Mouse (Mus musculus) urinary bladder, postnatal 14 days (tissue): ENCODE measurements at regions not wholly inside any gene's neighbourhood (a gene's known extent, or its start where the extent isn't known, plus 50 kb on each side); places are given as distances from the start of the nearest gene placed in this dataset.

Experiments
- DNase-seq: peaks from one replicate; pipeline ENCODE4 v3.0.0; 2021; ENCODE audit warnings: low spot score

DNA sequence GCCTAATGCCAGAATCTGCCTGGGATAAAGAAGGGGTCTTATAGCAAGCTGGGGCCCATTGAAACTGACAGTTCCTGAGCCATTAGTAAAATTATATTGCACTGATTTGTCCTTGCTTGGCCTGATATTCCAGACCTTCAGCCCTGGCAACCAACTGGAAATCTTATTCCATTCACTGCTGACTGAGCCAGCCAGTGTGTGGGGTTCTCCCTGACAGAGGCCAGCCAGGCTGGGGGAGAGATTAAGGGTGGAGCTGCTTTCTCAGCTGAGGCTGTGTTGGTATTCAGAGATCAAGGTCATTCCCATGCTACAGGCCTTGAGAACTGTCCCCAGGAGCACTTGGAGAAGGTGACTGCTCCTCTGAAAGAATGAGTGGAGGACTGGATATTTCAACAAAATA is 226.9 kb downstream of the Ar start:
- peak; percentile 4 for DNase-seq

DNA sequence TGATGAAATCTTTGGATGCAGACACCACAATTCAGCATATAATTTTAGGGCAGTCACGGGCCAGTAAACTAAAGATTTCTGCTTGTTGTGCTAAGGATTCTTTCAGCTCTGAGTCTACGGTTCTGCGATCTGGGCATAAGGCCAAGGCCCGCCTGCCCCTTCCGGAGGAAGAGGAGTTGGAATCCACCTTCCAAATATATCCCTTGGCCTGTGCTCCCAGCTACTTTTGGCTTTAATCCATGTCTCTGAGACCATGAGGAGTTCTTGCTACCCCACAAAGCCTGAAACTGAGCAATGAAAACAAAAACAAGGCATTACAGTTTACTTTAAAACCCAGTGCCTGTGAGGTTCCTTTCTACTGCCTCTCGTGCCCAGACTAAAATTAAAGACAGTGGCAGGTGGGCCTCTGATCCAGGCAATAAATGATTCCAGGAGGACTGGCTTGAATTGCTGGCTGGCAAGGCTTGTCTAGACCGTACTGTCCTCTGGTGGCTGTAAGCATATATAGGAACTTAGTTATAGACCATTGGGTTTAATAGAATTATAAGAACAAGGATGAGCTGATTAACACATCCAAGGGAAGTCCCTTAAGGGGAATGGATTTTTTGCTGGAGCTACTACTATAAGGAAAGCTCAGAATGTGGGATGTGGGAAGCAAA is 231.8 kb downstream of the Ar start:
- peak; percentile 38 for DNase-seq

DNA sequence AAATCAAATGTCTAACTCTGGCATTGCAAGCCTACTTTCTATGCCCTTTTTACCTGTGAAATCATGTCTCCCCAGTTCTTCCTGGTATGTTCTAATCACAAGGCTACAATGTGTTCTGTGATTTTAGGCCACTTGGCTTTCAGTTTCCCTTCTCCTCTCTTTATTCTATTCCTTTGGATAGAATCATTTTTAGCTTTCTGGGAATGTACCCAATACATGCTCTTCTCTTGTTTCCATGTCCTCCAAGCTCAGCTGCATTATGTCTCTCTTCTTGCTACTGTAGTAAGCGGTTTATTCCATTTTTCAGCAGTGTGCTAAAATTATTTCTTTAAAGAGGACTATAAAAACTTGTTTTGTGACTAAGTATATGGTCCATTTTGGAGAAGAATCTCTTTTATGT is 235.4 kb downstream of the Ar start:
- no peak for DNase-seq

DNA sequence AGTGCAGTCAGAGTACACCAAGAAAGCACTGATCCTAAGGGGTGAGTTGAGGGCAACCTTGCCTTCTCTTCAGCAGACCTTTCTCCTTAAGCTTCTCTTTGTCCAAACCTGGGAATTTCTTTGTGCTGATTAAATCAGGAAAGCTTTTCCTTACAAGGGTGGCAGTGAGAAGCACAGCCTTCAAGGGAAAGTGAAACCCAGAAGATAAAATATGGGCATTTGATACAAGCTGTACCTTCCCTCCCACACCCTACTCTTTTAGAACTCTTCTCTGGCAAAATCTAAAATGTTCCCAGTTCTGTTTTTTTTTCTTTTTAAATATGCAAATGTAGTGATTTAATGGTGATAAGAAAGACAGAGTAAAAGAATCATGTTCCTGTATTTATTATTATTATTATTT is 243.8 kb downstream of the Ar start:
- no peak for DNase-seq

DNA sequence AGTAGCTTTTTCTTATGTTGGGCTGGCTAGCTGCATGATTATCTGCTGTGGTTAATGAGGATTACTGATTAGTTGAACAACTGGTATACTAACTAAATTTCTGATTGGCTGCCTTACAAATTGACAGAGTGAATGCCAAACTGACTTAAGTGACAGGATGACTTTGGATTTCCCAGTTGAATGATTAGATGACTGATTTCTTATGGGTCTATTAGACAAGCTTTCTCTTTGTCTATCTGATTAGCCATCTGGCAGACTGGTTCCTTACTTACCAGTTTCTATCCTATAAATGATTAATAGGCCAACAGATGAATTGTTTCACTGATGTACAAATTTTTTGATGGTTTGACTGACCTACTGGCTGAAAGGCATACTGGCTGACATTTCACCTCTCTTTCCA is 260.5 kb downstream of the Ar start:
- no peak for DNase-seq

DNA sequence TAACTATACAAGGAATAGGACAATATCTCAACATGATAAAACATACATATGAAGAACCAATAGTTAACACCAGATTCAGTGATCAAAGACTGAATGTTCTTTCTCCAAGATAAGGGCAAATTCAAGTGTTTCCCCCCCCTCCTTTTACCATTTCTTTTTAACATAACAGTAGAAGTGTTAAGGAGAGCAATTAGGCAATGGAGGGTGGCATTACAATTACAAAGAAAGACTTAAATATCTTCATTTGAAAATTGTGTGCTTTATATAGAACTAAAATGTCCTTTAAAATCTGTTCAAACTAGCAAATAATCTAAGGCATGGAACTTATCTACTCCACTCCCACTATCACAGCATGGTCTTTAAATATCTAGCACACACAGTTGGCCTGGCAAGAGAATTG is 270.9 kb downstream of the Ar start:
- DNase-seq = no peak

DNA sequence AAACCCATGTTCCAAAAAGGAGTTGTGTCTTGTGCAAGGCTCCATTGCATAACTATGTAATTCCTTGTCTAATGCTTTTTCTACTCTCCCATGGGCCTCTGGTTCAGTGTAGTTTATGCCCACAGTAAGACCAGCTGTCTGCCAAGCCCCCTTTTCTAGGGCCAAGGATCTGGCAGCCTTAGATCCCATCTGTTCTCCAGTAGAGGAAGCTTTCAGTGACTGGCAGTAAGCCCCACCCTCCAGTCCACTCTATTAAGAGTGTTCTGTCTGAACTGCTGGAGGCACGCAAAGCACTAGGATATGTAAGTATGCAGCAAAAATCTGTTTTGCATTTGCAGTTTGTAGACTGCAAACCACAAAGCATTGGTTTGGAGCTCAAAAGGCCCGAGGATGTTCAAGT is 303.5 kb downstream of the Ar start:
- no peak for DNase-seq

DNA sequence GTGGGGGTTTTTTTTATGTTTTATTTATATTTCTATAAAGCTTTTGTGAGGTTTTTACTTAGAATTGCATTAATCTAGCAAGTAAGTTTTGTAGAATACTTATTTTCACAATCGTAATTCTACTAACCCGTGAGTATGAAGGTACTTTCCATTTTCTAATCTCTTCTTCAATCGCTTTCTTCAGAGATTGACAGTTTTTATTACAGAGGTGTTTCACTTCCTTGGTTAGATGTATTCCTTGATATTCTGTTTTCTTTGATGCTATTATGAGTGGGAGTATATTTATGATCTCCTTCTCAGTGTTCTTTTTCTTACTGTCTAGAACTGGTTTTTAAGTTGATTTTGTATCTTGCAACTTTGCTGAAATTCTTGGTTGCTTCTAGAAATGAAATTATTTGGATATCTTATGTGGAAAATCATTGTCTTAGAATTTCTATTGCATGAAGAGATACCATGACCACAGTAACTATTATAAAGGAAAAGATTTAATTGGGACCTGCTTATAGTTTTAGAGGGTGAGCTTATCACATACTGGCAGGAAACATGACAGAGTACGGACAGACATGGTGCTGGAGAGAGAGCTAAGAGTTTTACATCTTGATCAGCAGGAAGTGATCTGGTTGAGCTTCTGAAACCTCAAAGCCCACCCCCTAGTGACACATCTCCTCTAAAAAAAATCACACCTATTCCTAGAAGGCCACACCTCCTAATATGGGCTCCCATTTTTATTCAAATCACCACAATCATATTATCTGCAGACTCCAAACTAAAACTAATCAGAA is 328.1 kb downstream of the Ar start:
- DNase-seq = no peak
